Mouse (Mus musculus): ENCODE data around the gene Alad. TPM values are rescaled to one million over a fixed set of nuclear protein-coding genes. Genes with fewer than 3 reads are reported as not detected.
"Not testable (repeated sequence)": the region's sequence is repeated elsewhere in the genome, so short reads cannot be mapped to it uniquely, and the experiment has no call there.

The Alad gene
- total RNA-seq, 2 experiments from 2014 or later, result 34.0 to 41.1 TPM

GRCm38 (mm10) chr4:62487914-62488313 is 31.8 kb downstream of the Alad start:
- DNase-seq (ENCODE audit: low spot score in 2 of 2), result no peak

- DNase-seq (ENCODE audit: low spot score in 2 of 2), result no peak
Observed at GRCm38 (mm10) chr4:62487172-62487571, 32.5 kb downstream of the Alad start.

DNA sequence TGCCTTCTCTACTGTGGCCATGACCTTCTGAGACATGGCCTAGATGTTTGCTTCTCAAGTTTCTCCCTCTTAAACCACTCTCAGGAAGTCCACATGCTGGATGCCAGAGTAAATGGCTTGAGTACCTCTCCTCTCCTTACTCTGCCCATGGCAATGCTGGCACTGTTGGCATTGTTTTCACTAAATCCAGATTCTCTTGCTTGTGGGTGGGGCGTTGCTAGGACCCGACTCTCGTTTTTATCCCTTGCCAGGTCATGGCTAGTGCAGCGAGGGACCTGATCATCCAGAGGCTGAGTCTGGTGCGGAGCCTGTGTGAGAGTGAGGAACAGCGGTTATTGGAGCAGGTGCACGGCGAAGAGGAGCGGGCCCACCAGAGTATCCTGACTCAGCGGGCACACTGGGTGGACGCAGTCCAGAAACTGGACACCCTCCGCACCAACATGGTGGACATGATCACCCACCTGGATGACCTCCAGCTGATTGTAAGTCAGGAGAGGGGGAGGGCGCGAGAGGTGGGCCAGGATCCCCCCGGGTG is 33.5 kb downstream of the Alad start:
- DNase-seq (ENCODE audit: low spot score in 2 of 2), result no peak

DNA sequence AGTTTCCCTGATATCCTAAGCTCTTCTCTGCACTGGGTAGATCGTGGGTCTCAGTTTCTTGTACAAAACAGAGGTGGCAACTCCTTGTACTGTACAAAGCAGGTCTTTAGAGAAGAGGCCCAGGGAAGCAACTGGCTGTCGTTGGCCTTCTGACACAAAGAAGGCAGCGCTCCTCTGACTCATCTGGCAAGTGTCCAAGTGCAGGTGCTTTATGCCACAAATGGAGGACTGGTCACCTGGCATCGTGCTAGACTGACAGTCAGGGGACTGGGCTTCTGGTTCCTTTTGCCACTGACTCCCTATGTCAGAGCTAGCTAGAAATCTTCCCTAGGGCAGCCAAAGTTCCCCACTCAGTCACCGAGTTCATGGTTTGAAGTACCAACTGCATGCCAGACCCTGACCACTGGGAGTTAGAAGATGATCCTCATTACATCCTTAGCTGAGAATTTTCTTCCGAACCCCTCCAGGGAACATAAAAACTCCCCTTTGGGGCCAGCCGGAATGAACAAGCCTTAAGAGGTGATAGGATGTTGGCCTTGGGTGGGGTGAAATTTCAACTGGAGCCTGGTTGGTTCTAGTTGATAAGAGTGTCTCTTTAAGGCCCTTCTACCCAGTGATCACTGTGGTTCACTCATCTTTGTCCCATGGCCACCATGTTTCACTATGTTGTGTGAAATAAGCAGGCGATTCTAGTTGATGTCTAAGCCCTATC is 34.1 kb downstream of the Alad start:
- no peak for DNase-seq (ENCODE audit: low spot score in 2 of 2)

- DNase-seq (ENCODE audit: low spot score in 2 of 2), result no peak
Observed at GRCm38 (mm10) chr4:62484928-62485327, 34.8 kb downstream of the Alad start.

GRCm38 (mm10) chr4:62480709-62481605 is 38.8 kb downstream of the Alad start:
- DNase-seq (ENCODE audit: low spot score in 2 of 2), result no peak

DNA sequence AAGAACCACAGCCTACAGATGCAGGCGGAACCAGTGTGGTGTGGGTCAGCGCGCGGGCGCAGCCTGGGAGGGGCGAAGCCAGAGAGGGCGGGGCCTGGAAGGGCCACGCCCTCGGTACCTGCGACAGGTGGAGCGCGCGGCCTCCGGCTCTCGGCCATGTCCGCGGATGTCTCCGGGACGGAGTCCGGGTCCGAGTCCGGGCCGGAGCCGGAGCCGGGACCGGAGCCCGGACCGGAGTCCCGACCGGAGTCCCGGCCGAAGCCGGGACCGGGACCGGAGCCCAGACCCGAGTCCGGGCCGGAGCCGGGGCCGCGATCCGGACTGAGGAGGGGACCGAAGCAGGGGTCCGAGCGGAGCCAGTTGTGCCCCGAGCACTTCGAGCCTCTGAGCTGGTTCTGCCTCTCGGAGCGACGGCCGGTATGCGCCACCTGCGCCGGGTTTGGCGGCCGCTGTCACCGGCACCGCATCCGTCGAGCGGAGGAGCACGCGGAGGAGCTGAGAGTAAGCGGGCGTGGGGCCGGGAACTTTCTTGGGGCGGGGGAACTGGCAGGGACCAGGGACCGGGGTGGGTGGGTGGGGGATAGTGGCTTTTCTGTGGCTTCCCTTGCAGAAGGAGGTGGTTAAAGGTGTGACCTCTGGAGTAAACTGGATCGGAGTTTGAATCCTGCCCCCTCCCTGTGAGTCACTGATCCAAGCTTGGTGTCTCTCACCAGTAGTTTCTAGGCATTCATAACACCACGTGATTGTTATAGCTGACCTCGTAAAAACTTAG is 39.6 kb downstream of the Alad start, which contains the start of gene Bspry:
TSS of gene Bspry (plus strand) at position 117 of the 772 bp plus-strand sequence.
- peak in 1 of 2 experiments; percentile 16 for DNase-seq (ENCODE audit: low spot score in 2 of 2)

DNA sequence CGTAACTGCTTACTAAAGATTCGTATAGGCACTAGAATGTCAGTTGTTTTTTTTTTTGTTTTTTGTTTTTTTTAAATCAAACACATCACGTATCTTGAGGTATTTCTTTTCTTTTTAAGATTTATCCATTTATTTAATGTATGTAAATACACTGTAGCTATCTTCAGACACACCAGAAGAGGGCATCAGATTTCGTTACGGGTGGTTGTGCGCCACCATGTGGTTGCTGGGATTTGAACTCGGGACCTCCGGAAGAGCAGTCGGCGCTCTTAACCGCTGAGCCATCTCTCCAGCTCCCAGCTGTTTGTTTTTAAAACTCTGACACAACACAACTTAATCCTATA is 40.2 kb downstream of the Alad start:
- DNase-seq (ENCODE audit: low spot score in 2 of 2), result not testable (repeated sequence)

DNA sequence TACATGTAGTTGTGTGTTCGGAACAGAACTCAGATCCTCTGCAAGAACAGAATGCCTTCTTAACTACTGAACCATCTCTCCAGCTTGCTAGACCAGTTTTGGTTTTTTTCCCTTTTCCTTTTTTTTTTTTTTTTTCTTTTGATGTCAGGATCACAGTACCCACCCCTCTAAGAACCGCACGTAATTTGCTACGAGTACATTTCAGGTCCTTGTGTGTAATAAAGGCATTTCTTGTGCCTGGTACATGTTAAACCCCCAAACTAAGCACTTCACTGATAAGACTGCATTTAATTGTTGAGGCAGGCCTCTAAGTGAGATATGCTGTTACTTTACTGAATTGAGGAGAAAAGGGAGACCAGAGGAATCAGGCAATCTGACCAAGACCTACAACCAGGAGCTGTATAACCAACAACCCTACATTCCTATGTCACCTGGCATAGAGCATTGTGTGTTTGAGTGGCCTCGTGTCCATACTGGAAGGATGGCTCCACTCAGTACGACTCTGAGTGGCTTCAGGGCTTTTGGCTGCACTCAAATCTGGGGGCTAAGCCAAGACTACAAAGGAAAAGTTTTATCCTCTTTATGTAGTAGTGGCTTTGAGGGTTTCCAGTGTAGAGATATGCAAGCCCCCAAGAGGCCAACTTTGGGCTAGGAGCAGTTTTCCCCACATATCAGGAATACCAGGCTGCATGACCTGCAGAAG is 42.0 kb downstream of the Alad start:
- DNase-seq (ENCODE audit: low spot score in 2 of 2), result no peak

GRCm38 (mm10) chr4:62475793-62476192 is 43.9 kb downstream of the Alad start:
- DNase-seq (ENCODE audit: low spot score in 2 of 2), result no peak

- DNase-seq (ENCODE audit: low spot score in 2 of 2), result no peak
Observed at GRCm38 (mm10) chr4:62475131-62475530, 44.6 kb downstream of the Alad start.

GRCm38 (mm10) chr4:62472071-62472470 is 47.6 kb downstream of the Alad start:
- no peak for DNase-seq (ENCODE audit: low spot score in 2 of 2)

GRCm38 (mm10) chr4:62470598-62471051 is 49.1 kb downstream of the Alad start, which contains the start of gene Wdr31:
Gene Wdr31, minus strand, starts transcription at chr4:62470896.
- peak; percentile 53 to 74 for DNase-seq (ENCODE audit: low spot score in 2 of 2)

DNA sequence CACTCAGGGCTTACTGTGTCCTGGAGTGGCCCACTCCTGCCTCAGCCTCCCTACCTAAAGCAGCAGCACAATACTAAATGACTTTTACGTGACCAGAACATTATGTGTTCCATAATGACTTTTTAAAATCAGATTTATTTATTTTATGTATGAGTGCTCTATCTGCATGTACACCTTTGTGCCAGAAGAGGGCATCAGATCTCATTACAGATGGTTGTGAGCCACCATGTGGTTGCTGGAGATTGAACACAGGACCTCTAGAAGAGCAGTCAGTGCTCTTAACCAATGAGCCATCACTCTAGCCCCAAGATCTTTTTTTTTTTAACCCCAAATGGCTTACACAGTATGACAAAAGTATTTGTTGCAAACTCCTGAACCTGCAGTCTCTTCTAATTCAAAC is 51.6 kb downstream of the Alad start:
- no peak for DNase-seq (ENCODE audit: low spot score in 2 of 2)

- no peak for DNase-seq (ENCODE audit: low spot score in 2 of 2)
Observed at GRCm38 (mm10) chr4:62463124-62463523, 56.6 kb downstream of the Alad start.

DNA sequence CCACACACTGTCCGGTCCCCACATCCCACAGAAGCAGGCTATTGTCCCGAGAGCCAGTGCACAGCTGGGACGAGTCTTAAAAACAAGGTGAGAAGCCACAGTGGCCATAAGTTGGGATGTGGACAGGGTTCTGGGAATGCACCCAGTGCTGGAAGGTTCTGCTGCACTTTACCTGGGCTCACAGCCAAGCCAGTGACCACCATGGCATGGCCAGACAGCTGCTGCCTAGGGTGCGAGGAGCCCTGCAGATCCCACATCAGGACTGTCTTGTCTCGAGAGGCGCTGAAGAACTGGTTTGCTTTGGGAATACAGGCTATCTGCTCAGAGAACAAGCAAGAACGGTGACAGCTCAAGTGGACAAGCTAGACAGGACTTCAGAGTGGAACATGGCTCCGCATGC is 59.4 kb downstream of the Alad start:
- no peak for DNase-seq (ENCODE audit: low spot score in 2 of 2)
